Mouse (Mus musculus) forebrain, embryonic 11.5 days (tissue): ENCODE data around the gene Pitpnm2. TPM values are rescaled to one million over a fixed set of nuclear protein-coding genes. Genes with fewer than 3 reads are reported as not detected.
A peak's percentile ranks its signal among the peaks of the same experiment; 100 is the strongest.

Experiments
- ATAC-seq: fragments of 200-750 bp; cut with Nextera tagmentation; replicated peaks from 2 replicates; pipeline ENCODE4 v1.8.0; 2017; ENCODE audit warnings: moderate TSS enrichment; ENCODE audit not compliant: low FRiP score
- DNase-seq: peaks from one replicate; pipeline ENCODE4 v3.0.0-alpha.2; 2017; ENCODE audit warnings: low spot score
- H3K27ac ChIP-seq: fragments of 300-500 bp; sonication (generic); 2 replicates; pipeline ENCODE4 v1.5.1; 2014; ENCODE audit warnings: low read depth, low read length
- H3K27me3 ChIP-seq: fragments of 300-500 bp; sonication (generic); 2 replicates; pipeline ENCODE4 v1.6.1; 2014; ENCODE audit warnings: mild to moderate bottlenecking, low read length, mixed read lengths; ENCODE audit not compliant: control insufficient read depth, insufficient read depth
- H3K36me3 ChIP-seq: fragments of 300-500 bp; sonication (generic); 2 replicates; pipeline ENCODE4 v1.6.1; 2014; ENCODE audit warnings: mild to moderate bottlenecking, low read length, moderate library complexity, mixed read lengths; ENCODE audit not compliant: control insufficient read depth, insufficient read depth
- H3K4me1 ChIP-seq: fragments of 300-500 bp; sonication (generic); replicated peaks from 2 replicates; pipeline ENCODE4 v1.6.1; 2014; ENCODE audit warnings: low read length, mixed read lengths; ENCODE audit not compliant: control insufficient read depth, insufficient read depth
- H3K4me2 ChIP-seq: fragments of 300-500 bp; sonication (generic); 2 replicates; pipeline ENCODE4 v1.6.1; 2014; ENCODE audit warnings: low read depth, mild to moderate bottlenecking, low read length, moderate library complexity, mixed read lengths; ENCODE audit not compliant: severe bottlenecking
- H3K4me3 ChIP-seq: fragments of 300-500 bp; sonication (generic); 2 replicates; pipeline ENCODE4 v1.5.1; 2014; ENCODE audit warnings: low read depth, low read length
- H3K9ac ChIP-seq: fragments of 300-500 bp; sonication (generic); 2 replicates; pipeline ENCODE4 v1.6.1; 2014; ENCODE audit warnings: low read length
- H3K9me3 ChIP-seq: fragments of 300-500 bp; sonication (generic); 2 replicates; pipeline ENCODE4 v1.6.1; 2016; ENCODE audit warnings: low read length, mixed read lengths; ENCODE audit not compliant: control insufficient read depth
- WGBS: fragments of 180-500 bp; shearing (Covaris S2); extraction: QIAGEN DNeasy Blood & Tissue Kit; methylation state at CpG from one replicate; pipeline ENCODE4 v1.1.7; 2014; 5-methylcytosine and 5-hydroxymethylcytosine counted together
- polyA plus RNA-seq: library from polyadenylated mRNA; unstranded; fragments of >200 nt; fragmentation: Nextera tagmentation; extraction: Ambion mirVana; gene quantifications from 2 replicates; pipeline ENCODE4 v1.2.1, GENCODE M21; 2014

Pitpnm2 gene
- polyA plus RNA-seq, 1 experiment from 2014 or later, result 6.8 TPM

- H3K4me1 ChIP-seq, result peaks cover 10% of the 10 kb centered on the region
- 26% methylated on average over 17 of the region's 17 CpGs for WGBS
- peak; percentile 15 for ATAC-seq
Observed at GRCm38 (mm10) chr5:124111077-124111741, 138.4 kb downstream of the Pitpnm2 start.

GRCm38 (mm10) chr5:124103552-124103951, 146.0 kb downstream of the Pitpnm2 start:
- Histone ChIP-seq H3K27ac (no peak overlapping the region), H3K4me2 (no peak overlapping the region), H3K36me3 (no peaks in the 10 kb centered on the region), H3K4me3 (no peak overlapping the region), H3K27me3 (no peaks in the 10 kb centered on the region), H3K9me3 (no peaks in the 10 kb centered on the region), H3K4me1 (no peaks in the 10 kb centered on the region), H3K9ac (no peak overlapping the region)
- DNase-seq, result no peak
- ATAC-seq, result no peak
- WGBS, result 91% methylated on average over 9 of the region's 9 CpGs

More at GRCm38 (mm10) chr5:124111077-124111741, 138.4 kb downstream of the Pitpnm2 start:
- Histone ChIP-seq H3K27me3 (no peaks in the 10 kb centered on the region), H3K36me3 (no peaks in the 10 kb centered on the region), H3K27ac (no peak overlapping the region), H3K9me3 (no peaks in the 10 kb centered on the region), H3K9ac (peak overlapping the region; percentile 77), H3K4me3 (peak overlapping the region; percentile 86), H3K4me2 (peak overlapping the region; percentile 88)
- DNase-seq, result peak; percentile 80

- no peak overlapping the region for H3K9ac ChIP-seq
- DNase-seq (no peak), ATAC-seq (no peak)
- no peaks in the 10 kb centered on the region for H3K9me3 ChIP-seq
- H3K4me3 ChIP-seq, result no peak overlapping the region
- 87% methylated on average over 3 of the region's 3 CpGs for WGBS
- H3K4me2 ChIP-seq, result no peak overlapping the region
- H3K27me3 ChIP-seq, result no peaks in the 10 kb centered on the region
- H3K4me1 ChIP-seq, result no peaks in the 10 kb centered on the region
- H3K27ac ChIP-seq, result no peak overlapping the region
- no peaks in the 10 kb centered on the region for H3K36me3 ChIP-seq
Observed at GRCm38 (mm10) chr5:124103020-124103419, 146.5 kb downstream of the Pitpnm2 start.

- no peaks in the 10 kb centered on the region for H3K9me3 ChIP-seq
- no peaks in the 10 kb centered on the region for H3K27me3 ChIP-seq
- no peak overlapping the region for H3K4me2 ChIP-seq
- H3K27ac ChIP-seq, result no peak overlapping the region
- no peaks in the 10 kb centered on the region for H3K36me3 ChIP-seq
- WGBS, result 85% methylated on average over 6 of the region's 6 CpGs
- H3K4me1 ChIP-seq, result no peaks in the 10 kb centered on the region
- no peak overlapping the region for H3K9ac ChIP-seq
- DNase-seq (no peak), ATAC-seq (no peak)
- no peak overlapping the region for H3K4me3 ChIP-seq
Observed at GRCm38 (mm10) chr5:124102326-124102725, 147.2 kb downstream of the Pitpnm2 start.

- Histone ChIP-seq H3K4me1 (no peaks in the 10 kb centered on the region), H3K9me3 (no peaks in the 10 kb centered on the region), H3K27me3 (no peaks in the 10 kb centered on the region), H3K4me2 (no peak overlapping the region), H3K9ac (no peak overlapping the region), H3K4me3 (no peak overlapping the region), H3K27ac (no peak overlapping the region), H3K36me3 (no peaks in the 10 kb centered on the region)
- WGBS, result 89% methylated on average over 11 of the region's 11 CpGs
- DNase-seq (no peak), ATAC-seq (no peak)
Observed at GRCm38 (mm10) chr5:124100128-124101044, 149.2 kb downstream of the Pitpnm2 start.

- no peak for DNase-seq
- H3K4me1 ChIP-seq, result no peaks in the 10 kb centered on the region; the same call in 1 of the 2 replicates
- H3K9ac ChIP-seq, result no peak overlapping the region
- WGBS, result 81% methylated on average over 2 of the region's 2 CpGs
- no peak overlapping the region for H3K27ac ChIP-seq
- ATAC-seq, result no peak
- no peak overlapping the region for H3K4me2 ChIP-seq
- peaks cover 3% of the 10 kb centered on the region for H3K27me3 ChIP-seq
- no peaks in the 10 kb centered on the region for H3K9me3 ChIP-seq
- no peaks in the 10 kb centered on the region for H3K36me3 ChIP-seq
- H3K4me3 ChIP-seq, result no peak overlapping the region
Observed at GRCm38 (mm10) chr5:124098923-124099322, 150.6 kb downstream of the Pitpnm2 start.

GRCm38 (mm10) chr5:124095596-124096232, 153.8 kb downstream of the Pitpnm2 start, which contains the start of gene Abcb9:
Abcb9 (minus strand) TSS chr5:124095798.
- Histone ChIP-seq H3K4me2 (peak within 1 kb of the TSS; percentile 65), H3K4me1 (no peaks in the 10 kb centered on the region; the same call in 1 of the 2 replicates), H3K27me3 (peaks cover 3% of the 10 kb centered on the region), H3K4me3 (peak within 1 kb of the TSS; percentile 28), H3K9me3 (no peaks in the 10 kb centered on the region), H3K27ac (no peak within 1 kb of the TSS), H3K9ac (peak within 1 kb of the TSS; percentile 49), H3K36me3 (no peaks in the 10 kb centered on the region)
- DNase-seq (peak; percentile 93), ATAC-seq (peak; percentile 82)
- 1% methylated on average over 42 of the region's 42 CpGs for WGBS

- peak overlapping the region; percentile 49 for H3K9ac ChIP-seq
- no peak overlapping the region for H3K27ac ChIP-seq
- H3K27me3 ChIP-seq, result peaks cover 3% of the 10 kb centered on the region
- H3K9me3 ChIP-seq, result no peaks in the 10 kb centered on the region
- H3K4me2 ChIP-seq, result peak overlapping the region; percentile 65
- no peak for DNase-seq
- WGBS, result 9% methylated on average over 19 of the region's 19 CpGs
- peak; percentile 65; the same call in 1 of the 2 replicates for ATAC-seq
- H3K36me3 ChIP-seq, result no peaks in the 10 kb centered on the region
- H3K4me3 ChIP-seq, result peak overlapping the region; percentile 28
- H3K4me1 ChIP-seq, result no peaks in the 10 kb centered on the region; the same call in 1 of the 2 replicates
Observed at GRCm38 (mm10) chr5:124095077-124095581, 154.4 kb downstream of the Pitpnm2 start.
